Mouse (Mus musculus) erythroblast, adult 5-6 weeks (primary cell): Measurements from ENCODE around the gene Pet100. TPM values are rescaled to one million over a fixed set of nuclear protein-coding genes. Genes with fewer than 3 reads are reported as not detected.
"Not testable (repeated sequence)": the region's sequence is repeated elsewhere in the genome, so short reads cannot be mapped to it uniquely, and the experiment has no call there.

Source experiments
- ATAC-seq: replicated peaks from 2 replicates; pipeline ENCODE4 v1.8.0; 2016; ENCODE audit warnings: moderate number of reproducible peaks, mild to moderate bottlenecking, moderate TSS enrichment, inconsistent platforms; ENCODE audit not compliant: poor library complexity, low FRiP score, severe bottlenecking
- total RNA-seq, 2 experiments: library from RNA; stranded (forward) in 1 of 2; stranded (reverse) in 1 of 2; fragments of 150-400 nt in 1 of 2; fragments of 200-764, 138-1000 nt in 1 of 2; gene quantifications; 2 replicates each; pipeline versions ENCODE4 v1.2.3 to v1.2.4; 2015 to 2017; ENCODE audit warnings: low replicate concordance in 2 of 2

Pet100 gene
- total RNA-seq (2015; ENCODE audit: low replicate concordance) (49.1 and 125 TPM in 2 replicates), total RNA-seq (2017; ENCODE audit: low replicate concordance) (57.1 and 125 TPM in 2 replicates)

- peak; percentile 95 for ATAC-seq
These were observed at the start of gene Pet100, which contains the start of gene Xab2 for GRCm38 (mm10) chr8:3621199-3621970. Gene Pet100, plus strand, starts transcription at chr8:3621548. Gene Xab2, minus strand, starts transcription at chr8:3621316.

- ATAC-seq, result no peak
These were observed 46.8 kb upstream of the Pet100 start for GRCm38 (mm10) chr8:3574546-3574945.

GRCm38 (mm10) chr8:3576211-3576960, 45.0 kb upstream of the Pet100 start:
- no peak for ATAC-seq

GRCm38 (mm10) chr8:3579390-3580364, 41.7 kb upstream of the Pet100 start:
- ATAC-seq, result no peak

- ATAC-seq, result not testable (repeated sequence)
These were observed 39.4 kb upstream of the Pet100 start for GRCm38 (mm10) chr8:3581961-3582360.

GRCm38 (mm10) chr8:3586452-3586851, 34.9 kb upstream of the Pet100 start:
- no peak for ATAC-seq

- no peak for ATAC-seq
These were observed 34.4 kb upstream of the Pet100 start, which contains the start of gene Camsap3 for GRCm38 (mm10) chr8:3586993-3587390. Gene Camsap3, plus strand, starts transcription at chr8:3587293.

- no peak for ATAC-seq
These were observed 33.7 kb upstream of the Pet100 start for GRCm38 (mm10) chr8:3587391-3588257.

GRCm38 (mm10) chr8:3588258-3588633, 33.1 kb upstream of the Pet100 start:
- no peak for ATAC-seq

- no peak for ATAC-seq
These were observed 27.9 kb upstream of the Pet100 start for GRCm38 (mm10) chr8:3593470-3593869.

GRCm38 (mm10) chr8:3594466-3594865, 26.9 kb upstream of the Pet100 start:
- no peak for ATAC-seq

GRCm38 (mm10) chr8:3598054-3598453, 23.3 kb upstream of the Pet100 start:
- 0 out of 2 replicates have a peak, but pooled peaks have one; percentile 7 for ATAC-seq

GRCm38 (mm10) chr8:3599219-3599618, 22.1 kb upstream of the Pet100 start:
- ATAC-seq, result no peak

- ATAC-seq, result no peak
These were observed 20.9 kb upstream of the Pet100 start for GRCm38 (mm10) chr8:3600401-3600800.

GRCm38 (mm10) chr8:3603439-3603838, 17.9 kb upstream of the Pet100 start:
- ATAC-seq, result no peak

- no peak for ATAC-seq
These were observed 14.8 kb upstream of the Pet100 start for GRCm38 (mm10) chr8:3606593-3606992.

- no peak for ATAC-seq
These were observed 13.5 kb upstream of the Pet100 start for GRCm38 (mm10) chr8:3607822-3608221.

GRCm38 (mm10) chr8:3609046-3609815, 12.1 kb upstream of the Pet100 start:
- ATAC-seq, result no peak
